Mouse (Mus musculus) liver, embryonic 13.5 days (tissue): ENCODE measurements at regions not wholly inside any gene's neighbourhood (a gene's known extent, or its start where the extent isn't known, plus 50 kb on each side); places are given as distances from the start of the nearest gene placed in this dataset.
A peak's percentile ranks its signal among the peaks of the same experiment; 100 is the strongest.

Experiments
- ATAC-seq: fragments of 200-750 bp; cut with Nextera tagmentation; 2 replicates; pipeline ENCODE4 v1.8.0; 2017; ENCODE audit warnings: low read depth, mild to moderate bottlenecking, moderate number of reproducible peaks, moderate library complexity
- DNase-seq: peaks from one replicate; pipeline ENCODE4 v3.0.0; 2022
- H3K27ac ChIP-seq: fragments of 300-500 bp; sonication (generic); 2 replicates; pipeline ENCODE4 v1.5.1; 2015; ENCODE audit warnings: moderate library complexity, mild to moderate bottlenecking, inconsistent platforms
- H3K27me3 ChIP-seq: fragments of 300-500 bp; sonication (generic); 2 replicates; pipeline ENCODE4 v1.6.1; 2015; ENCODE audit warnings: mild to moderate bottlenecking, inconsistent platforms
- H3K36me3 ChIP-seq: fragments of 300-500 bp; sonication (generic); 2 replicates; pipeline ENCODE4 v1.6.1; 2015; ENCODE audit warnings: mild to moderate bottlenecking, inconsistent platforms
- H3K4me1 ChIP-seq: fragments of 300-500 bp; sonication (generic); replicated peaks from 2 replicates; pipeline ENCODE4 v1.6.1; 2015; ENCODE audit warnings: inconsistent platforms
- H3K4me2 ChIP-seq: fragments of 300-500 bp; sonication (generic); 2 replicates; pipeline ENCODE4 v1.6.1; 2015; ENCODE audit warnings: inconsistent platforms, mild to moderate bottlenecking, moderate library complexity
- H3K4me3 ChIP-seq: fragments of 300-500 bp; sonication (generic); replicated peaks from 2 replicates; pipeline ENCODE4 v1.5.1; 2015; ENCODE audit warnings: mild to moderate bottlenecking, inconsistent platforms
- H3K9ac ChIP-seq: fragments of 300-500 bp; sonication (generic); 2 replicates; pipeline ENCODE4 v1.6.1; 2015; ENCODE audit warnings: mild to moderate bottlenecking, inconsistent platforms
- H3K9me3 ChIP-seq: fragments of 300-500 bp; sonication (generic); replicated peaks from 2 replicates; pipeline ENCODE4 v1.6.1; 2016; ENCODE audit warnings: inconsistent platforms
- WGBS: fragments of 180-500 bp; shearing (Covaris S2); methylation state at CpG from one replicate; pipeline ENCODE4 v1.1.7; 2015; ENCODE audit not compliant: insufficient replicate concordance; 5-methylcytosine and 5-hydroxymethylcytosine counted together

GRCm38 (mm10) chr10:113285483-113285882 is 356.7 kb upstream of the Atxn7l3b start:
- no peak overlapping the region for H3K4me3 ChIP-seq
- ATAC-seq, result peak; percentile 48; the same call in 1 of the 2 replicates

GRCm38 (mm10) chr10:113240766-113241372 is 312.1 kb upstream of the Atxn7l3b start:
- H3K36me3 ChIP-seq, result no peaks in the 10 kb centered on the region
- no peak overlapping the region for H3K4me2 ChIP-seq
- H3K27me3 ChIP-seq, result no peaks in the 10 kb centered on the region
- DNase-seq (no peak), ATAC-seq (no peak)
- H3K9ac ChIP-seq, result no peak overlapping the region
- H3K27ac ChIP-seq, result no peak overlapping the region
- no peaks in the 10 kb centered on the region for H3K4me1 ChIP-seq
- no peaks in the 10 kb centered on the region for H3K9me3 ChIP-seq
- WGBS, result 69% methylated on average over 13 of the region's 13 CpGs
- no peak overlapping the region for H3K4me3 ChIP-seq

More at GRCm38 (mm10) chr10:113285483-113285882, 356.7 kb upstream of the Atxn7l3b start:
- no peaks in the 10 kb centered on the region for H3K9me3 ChIP-seq
- H3K9ac ChIP-seq, result no peak overlapping the region
- H3K4me2 ChIP-seq, result no peak overlapping the region
- no peaks in the 10 kb centered on the region for H3K4me1 ChIP-seq
- no peaks in the 10 kb centered on the region for H3K36me3 ChIP-seq
- H3K27ac ChIP-seq, result no peak overlapping the region
- no peak for DNase-seq
- H3K27me3 ChIP-seq, result no peaks in the 10 kb centered on the region
